Mouse (Mus musculus): ENCODE data around the gene Gsg1l. TPM values are rescaled to one million over a fixed set of nuclear protein-coding genes. Genes with fewer than 3 reads are reported as not detected.
A peak's percentile ranks its signal among the peaks of the same experiment; 100 is the strongest.

Gene Gsg1l
- total RNA-seq, 2 experiments from 2014 or later = 0.34 to 0.47 TPM

DNA sequence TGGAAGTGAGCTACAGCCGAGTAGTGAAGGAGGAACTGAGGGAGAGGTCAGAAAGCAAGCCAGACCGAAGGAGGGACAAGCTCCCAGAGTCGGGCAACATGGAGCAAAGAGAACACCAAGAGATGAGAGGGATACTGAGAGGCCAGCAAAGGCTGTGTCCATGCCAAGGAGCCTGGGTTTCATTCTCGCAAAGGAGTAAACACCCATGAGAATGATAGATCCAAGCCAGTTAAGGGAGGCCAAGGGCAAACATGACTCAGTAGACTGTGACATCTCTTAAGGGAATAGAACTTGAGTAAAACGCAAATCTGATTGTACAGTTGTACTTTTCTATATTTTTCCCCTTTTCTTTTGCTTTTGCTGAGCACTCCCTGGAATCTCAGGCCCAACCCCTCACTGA is 137.6 kb downstream of the Gsg1l start:
- no peak for DNase-seq (ENCODE audit: low spot score in 2 of 2)

GRCm38 (mm10) chr7:125943511-125943910 is 138.7 kb downstream of the Gsg1l start:
- no peak for DNase-seq (ENCODE audit: low spot score in 2 of 2)

GRCm38 (mm10) chr7:125942365-125943090 is 139.7 kb downstream of the Gsg1l start:
- DNase-seq (ENCODE audit: low spot score in 2 of 2) = no peak

DNA sequence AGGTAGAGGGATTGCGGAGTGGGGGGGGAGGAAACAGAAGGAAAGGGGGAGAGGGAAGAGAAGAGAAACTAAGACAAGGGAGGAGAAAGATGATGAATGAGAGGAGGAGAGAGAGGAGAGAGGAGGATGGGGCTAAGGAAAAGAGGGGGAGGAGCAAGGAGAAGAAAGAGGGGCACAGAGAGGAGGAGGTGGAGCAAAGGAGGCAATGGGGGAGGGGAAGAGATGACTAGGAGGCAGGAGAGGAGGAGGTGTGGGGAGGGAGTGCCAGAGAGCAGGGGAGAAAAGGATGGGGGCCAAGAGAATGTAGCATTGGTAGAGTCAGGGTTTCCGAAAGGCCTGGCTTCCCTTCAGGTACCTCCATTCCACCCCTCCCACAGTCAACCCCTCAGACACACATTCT is 147.9 kb downstream of the Gsg1l start:
- no peak for DNase-seq (ENCODE audit: low spot score in 2 of 2)

- no peak for DNase-seq (ENCODE audit: low spot score in 2 of 2)
Observed at GRCm38 (mm10) chr7:125933356-125934244, 148.6 kb downstream of the Gsg1l start.

GRCm38 (mm10) chr7:125931602-125932001 is 150.6 kb downstream of the Gsg1l start:
- DNase-seq (ENCODE audit: low spot score in 2 of 2) = no peak

DNA sequence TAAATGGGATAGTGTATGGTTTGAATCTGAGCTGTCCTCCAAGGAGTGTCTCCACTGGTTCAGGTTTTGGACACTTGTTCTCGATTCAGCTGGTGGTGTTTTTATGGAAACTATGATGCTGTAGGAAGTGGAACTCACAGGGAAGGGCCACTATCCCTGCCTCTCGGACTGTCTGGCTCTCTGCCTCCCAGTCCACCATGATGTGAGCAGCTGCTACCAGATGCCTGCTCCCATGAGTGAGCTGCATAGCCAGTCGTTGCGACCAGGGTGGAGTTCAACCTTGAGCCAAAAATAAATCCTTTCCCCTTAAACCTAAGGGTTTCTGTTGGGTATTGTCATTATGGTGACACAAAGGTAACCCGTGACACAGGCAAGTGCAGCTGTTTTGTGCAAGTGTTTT is 158.2 kb downstream of the Gsg1l start:
- DNase-seq (ENCODE audit: low spot score in 2 of 2) = no peak

- DNase-seq (ENCODE audit: low spot score in 2 of 2) = no peak
Observed at GRCm38 (mm10) chr7:125920801-125921200, 161.4 kb downstream of the Gsg1l start.

DNA sequence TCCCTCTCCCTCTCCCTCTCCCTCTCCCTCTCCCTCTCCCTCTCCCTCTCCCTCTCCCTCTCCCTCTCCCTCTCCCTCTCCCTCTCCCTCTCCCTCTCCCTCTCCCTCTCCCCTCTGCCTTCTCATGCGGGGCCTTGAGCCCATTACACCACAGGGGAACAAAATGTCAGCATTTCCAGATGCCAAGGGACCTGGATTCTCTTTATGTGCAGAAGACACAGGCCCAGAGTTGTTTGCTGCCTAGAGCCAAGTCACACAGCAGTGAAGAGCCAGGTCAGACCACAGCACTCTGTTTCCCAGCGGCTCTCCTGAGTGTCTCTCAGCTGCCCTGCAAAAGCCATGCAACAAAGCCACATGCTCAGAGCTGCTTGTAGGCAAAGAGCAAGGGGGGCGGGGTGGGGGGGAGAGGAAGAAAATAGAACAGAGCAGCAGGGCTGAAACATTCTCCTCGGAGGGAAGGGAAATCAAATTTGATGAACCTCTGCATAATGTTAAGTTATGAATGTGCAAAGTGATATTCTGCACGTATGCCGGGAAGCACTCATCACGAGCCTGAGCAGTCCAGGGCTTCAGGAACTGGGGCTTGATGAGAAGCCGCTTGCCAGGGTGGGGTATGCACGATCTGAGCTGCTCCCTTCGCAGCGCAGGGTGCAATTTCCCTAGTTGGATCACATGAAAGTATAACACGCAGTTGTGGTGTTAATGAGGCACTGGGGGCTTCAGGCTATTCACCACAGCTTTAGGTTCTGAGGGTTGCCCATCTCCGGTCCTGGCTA is 181.6 kb downstream of the Gsg1l start:
- no peak for DNase-seq (ENCODE audit: low spot score in 2 of 2)

DNA sequence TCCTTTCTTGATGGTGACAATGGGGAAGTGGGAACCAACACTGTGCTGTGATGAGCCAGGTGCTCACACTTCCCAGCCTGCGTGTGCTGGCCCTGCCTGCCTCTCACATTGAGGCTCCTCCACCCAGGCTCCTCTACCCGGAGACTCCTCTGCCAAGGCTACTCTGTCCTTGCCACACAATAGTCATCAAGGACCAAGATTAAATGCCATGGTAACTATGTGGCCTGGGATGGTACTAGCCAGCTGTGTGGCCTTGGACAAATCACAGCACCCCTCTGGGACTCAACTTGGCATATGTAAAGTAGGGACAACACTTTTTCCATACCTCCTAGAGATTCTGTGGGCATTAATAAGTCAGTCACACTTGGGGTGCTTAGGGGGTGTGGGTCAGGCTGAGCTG is 182.3 kb downstream of the Gsg1l start:
- no peak for DNase-seq (ENCODE audit: low spot score in 2 of 2)

DNA sequence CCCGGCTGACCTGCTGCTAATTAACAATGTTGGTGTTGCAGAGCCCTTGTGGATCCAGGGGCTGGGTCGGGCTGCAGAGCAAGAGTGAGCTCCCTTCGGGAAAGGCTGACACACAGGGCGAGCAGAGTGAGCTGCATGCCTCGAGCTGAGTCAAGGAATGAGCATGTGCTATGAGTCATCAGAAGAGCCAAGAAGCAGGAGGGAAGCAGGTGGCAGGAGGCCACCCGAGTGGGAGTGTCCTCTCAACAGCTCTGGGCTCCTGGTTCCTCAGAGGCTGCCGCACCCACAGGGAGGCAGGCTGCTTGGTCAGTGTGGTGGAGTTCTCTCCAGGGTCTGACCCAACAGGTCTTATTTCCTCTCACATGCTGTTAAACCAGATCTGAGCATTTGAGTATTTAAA is 183.2 kb downstream of the Gsg1l start:
- no peak for DNase-seq (ENCODE audit: low spot score in 2 of 2)

GRCm38 (mm10) chr7:125897059-125897458 is 185.2 kb downstream of the Gsg1l start:
- DNase-seq (ENCODE audit: low spot score in 2 of 2) = no peak

GRCm38 (mm10) chr7:125893621-125894020 is 188.6 kb downstream of the Gsg1l start:
- no peak for DNase-seq (ENCODE audit: low spot score in 2 of 2)

- peak in 1 of 2 experiments; percentile 32 for DNase-seq (ENCODE audit: low spot score in 2 of 2)
Observed at GRCm38 (mm10) chr7:125888373-125888772, 193.8 kb downstream of the Gsg1l start.

DNA sequence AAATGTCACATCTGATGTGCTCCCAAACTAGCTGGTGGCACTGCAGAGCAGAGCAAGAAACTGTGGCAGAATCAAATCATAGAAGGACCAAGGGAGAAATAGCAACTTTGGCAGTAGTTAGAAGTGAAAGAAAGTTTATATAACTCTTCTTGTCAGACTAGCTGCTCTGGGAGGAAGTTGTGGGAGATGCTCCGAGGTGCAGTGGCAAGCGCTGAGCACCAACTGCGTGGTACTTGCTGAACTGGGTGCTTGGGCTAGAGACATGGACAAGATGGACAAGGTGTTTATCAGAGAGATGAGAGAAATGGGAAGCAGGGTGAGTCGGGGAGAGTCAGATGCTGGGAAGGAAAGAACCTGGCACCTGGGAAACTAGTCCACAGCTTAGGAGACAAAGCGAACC is 194.4 kb downstream of the Gsg1l start:
- DNase-seq (ENCODE audit: low spot score in 2 of 2) = no peak

GRCm38 (mm10) chr7:125887124-125887523 is 195.1 kb downstream of the Gsg1l start:
- DNase-seq (ENCODE audit: low spot score in 2 of 2) = no peak

- no peak for DNase-seq (ENCODE audit: low spot score in 2 of 2)
Observed at GRCm38 (mm10) chr7:125886116-125886680, 196.0 kb downstream of the Gsg1l start.

DNA sequence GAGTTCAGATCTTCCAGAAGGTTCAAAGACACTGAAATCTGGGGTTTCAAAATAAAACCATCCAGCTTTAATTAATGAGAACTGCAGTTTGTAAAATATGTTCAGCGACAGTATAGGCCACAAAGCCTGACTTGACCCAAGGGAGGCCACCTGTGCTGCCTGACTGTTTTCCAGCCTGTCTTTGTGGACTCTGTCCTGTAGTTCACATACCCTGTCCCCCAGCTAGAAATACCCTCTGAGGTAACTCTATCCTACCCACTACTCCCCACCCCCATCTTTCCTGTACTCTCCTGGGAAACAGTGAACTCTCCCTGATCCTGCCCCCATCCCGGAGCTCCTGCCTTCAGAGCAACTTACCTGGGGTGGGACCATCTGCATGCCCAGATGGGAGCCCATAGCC is 199.0 kb downstream of the Gsg1l start:
- no peak for DNase-seq (ENCODE audit: low spot score in 2 of 2)

DNA sequence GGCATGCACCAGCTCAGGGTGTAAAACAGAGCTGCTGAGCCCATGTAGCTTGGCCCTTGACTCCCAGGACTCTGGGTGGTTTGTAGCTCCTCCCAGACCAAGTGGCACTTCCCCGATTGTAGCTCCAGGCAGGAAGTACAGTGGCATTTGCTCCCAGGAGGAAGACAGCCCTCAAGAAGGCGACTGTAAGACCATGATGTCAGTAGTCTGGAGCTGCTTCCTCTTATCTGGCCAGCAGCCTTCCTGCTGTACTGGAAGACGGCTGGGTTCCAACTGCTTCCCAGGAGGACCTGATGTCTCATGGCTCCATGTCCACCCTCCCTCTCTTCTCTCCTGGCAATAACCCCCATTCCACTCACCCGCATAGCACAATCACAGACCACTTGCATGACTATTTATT is 204.2 kb downstream of the Gsg1l start:
- DNase-seq (ENCODE audit: low spot score in 2 of 2) = no peak

- DNase-seq (ENCODE audit: low spot score in 2 of 2) = no peak
Observed at GRCm38 (mm10) chr7:125873971-125874495, 208.2 kb downstream of the Gsg1l start.

DNA sequence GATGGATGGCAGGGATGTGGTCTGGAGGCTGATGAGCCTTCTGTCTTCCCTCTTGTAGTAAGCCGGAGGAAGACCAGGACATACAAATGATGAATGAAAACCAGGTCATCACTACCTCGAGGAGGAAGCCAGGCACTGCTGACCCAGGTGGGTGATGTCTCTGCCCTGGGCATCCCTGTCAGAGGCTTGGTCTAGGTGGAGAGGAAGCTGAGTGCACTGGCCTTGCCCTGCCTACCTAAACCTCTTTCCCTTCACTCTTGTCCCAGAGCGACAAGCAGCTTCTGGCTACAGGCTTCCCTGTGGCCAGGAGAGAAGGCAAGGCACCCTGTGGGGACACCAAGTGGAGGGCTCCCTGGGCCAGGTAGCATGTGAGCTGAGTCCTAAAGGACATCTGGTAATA is 209.3 kb downstream of the Gsg1l start:
- no peak for DNase-seq (ENCODE audit: low spot score in 2 of 2)
